Mouse (Mus musculus): Measurements from ENCODE around the gene Syde2.

The Syde2 gene

GRCm38 (mm10) chr3:146013490-146013889 lies 25.8 kb downstream of the Syde2 start:
- no peak for DNase-seq

GRCm38 (mm10) chr3:146014321-146014720 lies 26.7 kb downstream of the Syde2 start:
- DNase-seq = no peak

- DNase-seq = no peak
Measured at GRCm38 (mm10) chr3:146016979-146017378, 29.3 kb downstream of the Syde2 start.

GRCm38 (mm10) chr3:146017521-146017920 lies 29.9 kb downstream of the Syde2 start:
- DNase-seq = no peak

- no peak for DNase-seq
Measured at GRCm38 (mm10) chr3:146022232-146022631, 34.6 kb downstream of the Syde2 start.

GRCm38 (mm10) chr3:146024746-146025145 lies 37.1 kb downstream of the Syde2 start:
- no peak for DNase-seq

- DNase-seq = no peak
Measured at GRCm38 (mm10) chr3:146025499-146025898, 37.8 kb downstream of the Syde2 start.

GRCm38 (mm10) chr3:146027116-146027515 lies 39.4 kb downstream of the Syde2 start:
- DNase-seq = no peak

GRCm38 (mm10) chr3:146028406-146028805 lies 40.7 kb downstream of the Syde2 start:
- no peak for DNase-seq

GRCm38 (mm10) chr3:146029234-146029633 lies 41.6 kb downstream of the Syde2 start:
- no peak for DNase-seq

- no peak for DNase-seq
Measured at GRCm38 (mm10) chr3:146030255-146030836, 42.7 kb downstream of the Syde2 start.

- no peak for DNase-seq
Measured at GRCm38 (mm10) chr3:146032976-146033375, 45.3 kb downstream of the Syde2 start.

GRCm38 (mm10) chr3:146037906-146038305 lies 50.2 kb downstream of the Syde2 start:
- DNase-seq = no peak

GRCm38 (mm10) chr3:146039132-146039903 lies 51.6 kb downstream of the Syde2 start:
- DNase-seq = no peak

GRCm38 (mm10) chr3:146041382-146041781 lies 53.7 kb downstream of the Syde2 start:
- DNase-seq = no peak

GRCm38 (mm10) chr3:146044977-146045376 lies 57.3 kb downstream of the Syde2 start:
- DNase-seq = no peak

GRCm38 (mm10) chr3:146046076-146046475 lies 58.4 kb downstream of the Syde2 start:
- DNase-seq = no peak

- peak in 1 of 2 experiments; percentile 4 for DNase-seq
Measured at GRCm38 (mm10) chr3:146047704-146048207, 60.1 kb downstream of the Syde2 start.

- no peak for DNase-seq
Measured at GRCm38 (mm10) chr3:146049951-146050350, 62.3 kb downstream of the Syde2 start.

- peak; percentile 14 to 54 for DNase-seq
Measured at GRCm38 (mm10) chr3:146051277-146052007, 63.8 kb downstream of the Syde2 start.

GRCm38 (mm10) chr3:146053082-146053814 lies 65.6 kb downstream of the Syde2 start:
- DNase-seq = no peak

- no peak for DNase-seq
Measured at GRCm38 (mm10) chr3:146053873-146054272, 66.2 kb downstream of the Syde2 start.

GRCm38 (mm10) chr3:146057131-146057530 lies 69.5 kb downstream of the Syde2 start:
- DNase-seq = no peak
